Mouse (Mus musculus): ENCODE measurements around the gene A630001G21Rik. TPM values are rescaled to one million over a fixed set of nuclear protein-coding genes. Genes with fewer than 3 reads are reported as not detected.

A630001G21Rik gene
- polyA plus RNA-seq, 1 experiment: 28.4 TPM

GRCm38 (mm10) chr1:85776154-85776553 lies 2.3 kb downstream of the A630001G21Rik start:
- TF ChIP-seq POLR2A (IDR thresholded peaks at IDR 0.05; ENCODE audit: low read depth, low read length) (no peak), CTCF (IDR thresholded peaks at IDR 0.05; ENCODE audit: extremely low read depth, insufficient read depth, insufficient read length, insufficient replicate concordance) (no peak)
- Histone ChIP-seq H3K36me3 (ENCODE audit: control insufficient read depth, insufficient read depth, low read length) (no peaks in the 10 kb centered on the region), H3K4me1 (ENCODE audit: control insufficient read depth, insufficient read depth, insufficient read length) (no peaks in the 10 kb centered on the region), H3K27ac (ENCODE audit: insufficient read depth, low read length) (no peak overlapping the region), H3K4me3 (ENCODE audit: extremely low read depth, insufficient read depth, insufficient read length) (no peak overlapping the region), H3K27me3 (ENCODE audit: control insufficient read depth, insufficient read depth, low read length) (no peaks in the 10 kb centered on the region)
- 83% methylated on average over 10 of the region's 10 CpGs for WGBS
- DNase-seq (ENCODE audit: low read depth in 1 of 2, low spot score in 2 of 2): no peak

- H3K27me3 ChIP-seq (ENCODE audit: control insufficient read depth, insufficient read depth, low read length): no peaks in the 10 kb centered on the region
- H3K4me1 ChIP-seq (ENCODE audit: control insufficient read depth, insufficient read depth, insufficient read length): no peaks in the 10 kb centered on the region
- H3K27ac ChIP-seq (ENCODE audit: insufficient read depth, low read length): no peak overlapping the region
- TF ChIP-seq POLR2A (IDR thresholded peaks at IDR 0.05; ENCODE audit: low read depth, low read length): no peak
- no peak for DNase-seq (ENCODE audit: low read depth in 1 of 2, low spot score in 2 of 2)
- no peak overlapping the region for H3K4me3 ChIP-seq (ENCODE audit: extremely low read depth, insufficient read depth, insufficient read length)
- WGBS: 80% methylated on average over 7 of the region's 7 CpGs
- H3K36me3 ChIP-seq (ENCODE audit: control insufficient read depth, insufficient read depth, low read length): no peaks in the 10 kb centered on the region
These were observed 3.3 kb downstream of the A630001G21Rik start for GRCm38 (mm10) chr1:85775136-85775535.

- no peak for DNase-seq (ENCODE audit: low read depth in 1 of 2, low spot score in 2 of 2)
- Histone ChIP-seq H3K36me3 (ENCODE audit: control insufficient read depth, insufficient read depth, low read length) (no peaks in the 10 kb centered on the region), H3K27me3 (ENCODE audit: control insufficient read depth, insufficient read depth, low read length) (no peaks in the 10 kb centered on the region), H3K4me1 (ENCODE audit: control insufficient read depth, insufficient read depth, insufficient read length) (no peaks in the 10 kb centered on the region), H3K27ac (ENCODE audit: insufficient read depth, low read length) (no peak overlapping the region), H3K4me3 (ENCODE audit: extremely low read depth, insufficient read depth, insufficient read length) (no peak overlapping the region)
- TF ChIP-seq CTCF (IDR thresholded peaks at IDR 0.05; ENCODE audit: extremely low read depth, insufficient read depth, insufficient read length, insufficient replicate concordance) (no peak), POLR2A (IDR thresholded peaks at IDR 0.05; ENCODE audit: low read depth, low read length) (no peak)
- WGBS: 80% methylated on average over 3 of the region's 3 CpGs
These were observed 6.5 kb downstream of the A630001G21Rik start for GRCm38 (mm10) chr1:85771976-85772375.

DNA sequence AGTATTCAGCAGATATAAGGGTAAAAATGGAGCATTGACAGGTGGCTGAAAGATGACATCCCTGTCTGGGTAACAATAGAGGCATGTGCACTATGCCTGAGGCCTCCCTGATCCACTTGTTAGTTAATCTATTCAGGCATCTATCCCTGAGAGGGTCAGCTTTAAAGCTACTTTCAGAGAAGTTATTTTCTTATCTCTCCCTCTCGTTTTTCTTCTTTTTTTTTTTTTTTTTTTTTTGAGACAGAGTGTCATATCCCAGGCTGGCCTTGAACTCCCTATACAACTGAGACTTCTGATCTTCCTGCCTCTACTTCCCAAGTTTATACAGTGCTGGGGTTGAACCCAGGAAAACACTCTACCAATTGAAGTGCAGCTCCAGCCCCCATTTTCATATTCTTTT lies 10.7 kb downstream of the A630001G21Rik start:
- TF ChIP-seq POLR2A (IDR thresholded peaks at IDR 0.05; ENCODE audit: low read depth, low read length) (no peak), CTCF (IDR thresholded peaks at IDR 0.05; ENCODE audit: extremely low read depth, insufficient read depth, insufficient read length, insufficient replicate concordance) (no peak)
- Histone ChIP-seq H3K4me1 (ENCODE audit: control insufficient read depth, insufficient read depth, insufficient read length) (no peaks in the 10 kb centered on the region; the same call in 1 of the 2 replicates), H3K27me3 (ENCODE audit: control insufficient read depth, insufficient read depth, low read length) (no peaks in the 10 kb centered on the region), H3K36me3 (ENCODE audit: control insufficient read depth, insufficient read depth, low read length) (no peaks in the 10 kb centered on the region), H3K27ac (ENCODE audit: insufficient read depth, low read length) (no peak overlapping the region), H3K4me3 (ENCODE audit: extremely low read depth, insufficient read depth, insufficient read length) (no peak overlapping the region)
- 57% methylated on average over 1 of the region's 1 CpGs for WGBS
- DNase-seq (ENCODE audit: low read depth in 1 of 2, low spot score in 2 of 2): no peak

DNA sequence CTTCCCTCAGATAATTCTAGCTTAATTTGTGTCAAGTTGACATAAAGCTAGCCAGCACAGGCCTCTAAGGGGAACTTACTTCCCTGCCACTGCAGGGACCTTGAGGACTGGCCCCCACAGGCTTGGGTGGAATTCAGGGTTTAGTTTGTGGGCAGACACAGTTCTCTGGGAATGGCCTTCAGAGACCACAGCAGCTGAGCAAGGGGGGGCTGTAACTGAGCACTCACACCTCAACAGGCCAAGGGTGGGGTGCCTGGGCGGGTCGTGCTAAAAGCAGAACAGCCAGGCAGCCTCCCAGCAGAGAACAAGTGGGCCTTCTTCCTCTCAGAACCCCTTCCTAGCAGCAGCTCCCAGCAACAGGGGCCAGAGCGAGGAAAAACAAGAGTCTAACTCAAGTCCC lies 12.3 kb downstream of the A630001G21Rik start:
- WGBS: 52% methylated on average over 3 of the region's 3 CpGs

DNA sequence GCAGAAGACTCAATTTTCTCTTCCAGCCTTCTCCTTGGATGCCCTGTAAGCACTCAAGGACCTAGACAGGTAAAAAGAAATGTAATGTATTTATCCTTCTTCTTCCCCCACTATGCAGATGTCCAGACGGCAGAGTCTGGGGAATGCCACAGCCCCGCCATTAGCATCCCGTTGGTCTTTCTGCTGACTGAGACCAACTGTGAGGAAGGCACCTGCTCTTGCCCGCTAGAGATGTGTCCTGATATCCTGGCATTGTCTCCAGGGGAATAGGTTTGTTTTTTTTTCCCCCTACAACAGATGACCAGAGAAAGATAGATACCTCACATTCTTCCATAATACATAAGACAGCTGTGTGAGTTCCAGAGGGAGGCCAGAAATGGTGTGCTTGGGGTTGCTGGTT lies 14.2 kb downstream of the A630001G21Rik start:
- peaks cover 2% of the 10 kb centered on the region; the same call in 1 of the 2 replicates for H3K4me1 ChIP-seq (ENCODE audit: control insufficient read depth, insufficient read depth, insufficient read length)
- H3K36me3 ChIP-seq (ENCODE audit: control insufficient read depth, insufficient read depth, low read length): no peaks in the 10 kb centered on the region
- H3K27ac ChIP-seq (ENCODE audit: insufficient read depth, low read length): no peak overlapping the region
- 75% methylated on average over 4 of the region's 4 CpGs for WGBS
- TF ChIP-seq CTCF (IDR thresholded peaks at IDR 0.05; ENCODE audit: extremely low read depth, insufficient read depth, insufficient read length, insufficient replicate concordance) (no peak), POLR2A (IDR thresholded peaks at IDR 0.05; ENCODE audit: low read depth, low read length) (no peak)
- H3K4me3 ChIP-seq (ENCODE audit: extremely low read depth, insufficient read depth, insufficient read length): no peak overlapping the region
- no peak for DNase-seq (ENCODE audit: low read depth in 1 of 2, low spot score in 2 of 2)
- H3K27me3 ChIP-seq (ENCODE audit: control insufficient read depth, insufficient read depth, low read length): no peaks in the 10 kb centered on the region

More for the DNA sequence above, 12.3 kb downstream of the A630001G21Rik start:
- no peak for DNase-seq (ENCODE audit: low read depth in 1 of 2, low spot score in 2 of 2)
- H3K27ac ChIP-seq (ENCODE audit: insufficient read depth, low read length): no peak overlapping the region
- H3K4me3 ChIP-seq (ENCODE audit: extremely low read depth, insufficient read depth, insufficient read length): no peak overlapping the region
- no peaks in the 10 kb centered on the region for H3K27me3 ChIP-seq (ENCODE audit: control insufficient read depth, insufficient read depth, low read length)
- no peak for TF ChIP-seq POLR2A (IDR thresholded peaks at IDR 0.05; ENCODE audit: low read depth, low read length)
- H3K36me3 ChIP-seq (ENCODE audit: control insufficient read depth, insufficient read depth, low read length): no peaks in the 10 kb centered on the region
- peaks cover 2% of the 10 kb centered on the region; the same call in 1 of the 2 replicates for H3K4me1 ChIP-seq (ENCODE audit: control insufficient read depth, insufficient read depth, insufficient read length)

DNA sequence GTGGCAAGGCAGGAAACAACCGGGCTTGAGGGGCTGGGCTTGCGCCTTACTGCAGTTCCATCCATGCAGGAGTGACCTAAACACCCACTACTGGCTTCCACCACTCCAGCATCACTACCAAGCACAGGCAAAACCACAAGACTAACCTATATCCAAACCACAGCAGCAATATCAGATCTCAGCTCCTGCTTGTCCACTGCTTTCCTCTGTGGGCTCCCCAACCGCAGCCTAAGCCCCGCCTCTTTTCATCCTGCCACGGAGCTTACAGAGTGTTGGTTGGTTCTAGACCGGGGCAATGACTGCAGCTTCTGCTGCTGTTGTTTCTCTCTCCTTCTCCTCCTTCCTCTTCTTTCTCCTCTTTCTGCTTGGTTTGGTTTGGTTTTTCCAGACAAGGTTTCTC lies 15.1 kb downstream of the A630001G21Rik start:
- Histone ChIP-seq H3K36me3 (ENCODE audit: control insufficient read depth, insufficient read depth, low read length) (no peaks in the 10 kb centered on the region), H3K27me3 (ENCODE audit: control insufficient read depth, insufficient read depth, low read length) (no peaks in the 10 kb centered on the region), H3K4me3 (ENCODE audit: extremely low read depth, insufficient read depth, insufficient read length) (no peak overlapping the region), H3K27ac (ENCODE audit: insufficient read depth, low read length) (no peak overlapping the region), H3K4me1 (ENCODE audit: control insufficient read depth, insufficient read depth, insufficient read length) (peaks cover 2% of the 10 kb centered on the region; the same call in 1 of the 2 replicates)
- 23% methylated on average over 6 of the region's 6 CpGs for WGBS
- no peak for DNase-seq (ENCODE audit: low read depth in 1 of 2, low spot score in 2 of 2)
- no peak for TF ChIP-seq POLR2A (IDR thresholded peaks at IDR 0.05; ENCODE audit: low read depth, low read length)

All from spleen, adult 2 months (tissue).